Mouse (Mus musculus) thymus, adult 2 months (tissue): ENCODE measurements around the gene H2al3.

ENCODE experiments used
- CTCF ChIP-seq: fragments of 200-500 bp; IDR thresholded peaks from 2 replicates; pipeline ENCODE4 v1.5.1; 2012; ENCODE audit warnings: mild to moderate bottlenecking, control low read depth, low read length, moderate library complexity, borderline replicate concordance; ENCODE audit not compliant: control insufficient read depth, poor library complexity, insufficient read depth; ENCODE audit errors: extremely low read depth
- POLR2A ChIP-seq: fragments of 200-500 bp; IDR thresholded peaks from 2 replicates; pipeline ENCODE4 v1.6.1; 2012; ENCODE audit warnings: mild to moderate bottlenecking, low read length, control low read depth, moderate library complexity; ENCODE audit not compliant: control insufficient read depth, poor library complexity, insufficient read depth; ENCODE audit errors: extremely low read depth

- TF ChIP-seq CTCF (no peak), POLR2A (no peak)
Observed at GRCm38 (mm10) chrX:9875519-9875918, 26.0 kb downstream of the H2al3 start.
